In the genomic region with DNA sequence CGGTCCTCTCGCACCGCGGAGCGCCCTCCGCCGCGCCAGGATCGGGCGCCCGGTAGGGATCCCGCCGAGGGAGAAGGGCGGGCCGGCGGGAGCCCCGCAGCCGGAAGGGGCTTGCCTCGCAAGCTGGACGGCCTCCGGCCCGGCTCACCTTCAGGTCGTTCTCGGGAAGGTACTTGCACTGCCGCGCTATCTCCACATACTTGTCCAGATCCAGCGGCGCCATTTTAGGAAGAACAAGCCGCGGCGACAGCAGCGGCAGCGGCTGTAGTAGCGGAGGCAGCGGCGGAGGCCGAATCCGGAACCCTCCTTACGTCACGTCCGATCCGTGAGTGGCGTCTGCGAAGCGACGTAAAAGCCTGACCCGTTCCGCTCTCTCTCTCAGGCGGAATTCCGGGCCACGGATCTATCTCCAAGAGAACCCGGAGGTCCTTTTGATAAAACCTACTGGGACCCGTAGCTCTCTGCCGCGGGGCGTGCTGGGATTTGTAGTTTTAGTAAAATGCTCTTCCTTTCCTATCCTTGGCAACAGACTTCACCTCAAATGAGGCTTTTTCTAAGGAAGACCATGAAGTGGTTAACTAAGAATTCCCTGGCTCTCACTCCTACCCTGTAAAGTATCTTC, we compare ENCODE assay signal across 8 mouse cellular contexts. TPM values are rescaled to one million over a fixed set of nuclear protein-coding genes. Genes with fewer than 3 reads are reported as not detected.
DNase-seq lines count a peak whose midpoint lies in the region; ATAC-seq lines count a peak whose summit lies in the region.

A gene (minus strand): TSS at position 433 of the 622 bp plus-strand sequence.

- peaks cover 24% of the 10 kb centered on the region for H3K4me1 ChIP-seq in hindbrain, embryonic 14.5 days (replicated peaks; ENCODE audit: control insufficient read depth, insufficient read depth, low read length)

- no peaks in the 10 kb centered on the region for H3K9me3 ChIP-seq in hindbrain, embryonic 14.5 days (ENCODE audit: control insufficient read depth, low read length)

- DNase-seq in R1 (ENCODE audit: low read depth, low spot score) = peak; percentile 98
- peak; percentile 94 to 95 for DNase-seq in cerebellum, postnatal 25 days
- DNase-seq in frontal cortex, postnatal 25 days (ENCODE audit: low spot score in 2 of 2) = peak; percentile 90 to 92
- peak; percentile 98 for DNase-seq in hindbrain, embryonic 14.5 days (ENCODE audit: low spot score)
- peak; percentile 93 to 94 for DNase-seq in layer of hippocampus, postnatal 36 days
- DNase-seq in lung, postnatal 36 days = peak; percentile 98
- DNase-seq in retina, postnatal 1 day = peak; percentile 99
- peak; percentile 80 to 91 for DNase-seq in urinary bladder, adult 18-20 months (ENCODE audit: low spot score in 2 of 2)

- H3K9ac ChIP-seq in hindbrain, embryonic 14.5 days = peak within 1 kb of the TSS; percentile 87

- H3K27me3 ChIP-seq in hindbrain, embryonic 14.5 days (ENCODE audit: control insufficient read depth, insufficient read depth, low read length) = no peaks in the 10 kb centered on the region

- peak within 1 kb of the TSS; percentile 96 for H3K27ac ChIP-seq in hindbrain, embryonic 14.5 days

- H3K4me2 ChIP-seq in hindbrain, embryonic 14.5 days (replicated peaks) = peak within 1 kb of the TSS; percentile 85

- peak; percentile 99 for ATAC-seq in hindbrain, embryonic 14.5 days (ENCODE audit: low FRiP score)

- H3K36me3 ChIP-seq in hindbrain, embryonic 14.5 days (replicated peaks; ENCODE audit: control insufficient read depth, insufficient read depth) = no peaks in the 10 kb centered on the region

- H3K4me3 ChIP-seq in hindbrain, embryonic 14.5 days (replicated peaks; ENCODE audit: low read length) = peak within 1 kb of the TSS; percentile 79

- 0% methylated on average over 56 of the region's 56 CpGs for WGBS in hindbrain, embryonic 14.5 days

RNA-seq across cellular contexts. Expression of the gene that starts here (rescaled TPM):
- 78.0 and 97.0 TPM in 2 replicates for polyA plus RNA-seq in hindbrain, embryonic 14.5 days (2014; fragmentation: Nextera tagmentation; extraction: Ambion mirVana)
- total RNA-seq in layer of hippocampus, postnatal 36 days (2021) = 10 to 100 TPM; 65.9 to 66.6 TPM

Comparison
In these comparisons a context has a peak if more than half of its experiments do, and no peak if none do; other contexts are left out.
1. Peak in every context shown above with its lines: DNase-seq, ATAC-seq, H3K4me3 ChIP-seq and H3K27ac ChIP-seq.